18 mouse cellular contexts compared by ENCODE assay signal in the genomic region with DNA sequence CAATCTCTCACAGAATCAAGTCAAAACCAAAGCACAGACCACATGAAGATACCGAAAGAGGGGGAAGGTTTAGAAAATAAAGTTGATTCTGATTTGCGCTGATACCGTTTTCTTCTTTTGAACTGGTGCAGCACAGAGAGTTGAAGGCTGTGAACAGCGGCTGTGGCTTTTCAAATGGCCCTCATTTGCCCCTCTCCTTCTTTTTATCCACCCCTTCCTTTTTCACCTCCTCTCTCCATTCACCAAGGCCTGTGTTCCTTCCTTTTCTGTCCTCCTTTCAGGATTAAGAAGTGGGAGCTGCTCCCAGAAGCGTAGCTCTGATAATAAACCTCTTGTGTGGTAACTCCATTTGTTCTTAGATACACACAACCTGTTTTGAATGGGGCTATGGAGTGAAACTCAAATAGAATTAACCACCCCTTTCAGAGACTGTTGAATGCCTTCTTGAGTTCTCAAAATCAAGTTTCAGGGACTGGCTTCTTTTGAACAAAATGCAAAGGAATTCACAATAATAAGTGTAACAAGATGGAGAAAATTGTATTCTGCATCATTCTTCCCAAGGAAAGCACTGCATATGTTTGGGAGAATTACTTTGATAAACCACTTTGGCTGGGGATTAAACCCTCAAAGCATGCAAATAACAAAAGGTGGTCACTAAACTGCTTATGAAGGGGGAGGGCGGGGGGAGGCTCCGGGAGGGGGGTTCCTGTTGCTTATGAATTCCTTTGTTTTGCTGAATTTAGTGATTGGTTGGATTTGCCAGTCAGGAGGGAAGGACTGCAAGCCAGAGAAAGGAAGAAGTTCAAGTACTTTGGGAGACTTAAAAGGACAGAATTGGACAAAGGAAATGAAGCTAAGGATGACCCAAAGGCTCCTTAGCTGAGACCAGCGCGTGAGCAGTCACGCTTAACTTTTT.
DNase-seq lines count a peak whose midpoint lies in the region; ATAC-seq and TF ChIP-seq lines count a peak whose summit lies in the region.
"Had no signal": no experiment of that assay in that cellular context is flagged by ENCODE, and none has a peak within 500 bp of the region (broad histone marks: within the 10 kb centered on the region; RNA-seq: fewer than 3 reads in every experiment).

No protein-coding gene starts in this region.

- no peak overlapping the region for H3K4me3 ChIP-seq in lung, embryonic 14.5 days (ENCODE audit: low read depth, low read length)
- H3K4me3 ChIP-seq in hindbrain, embryonic 16.5 days (ENCODE audit: low read length), result no peak overlapping the region
- H3K4me3 ChIP-seq in midbrain, embryonic 16.5 days (ENCODE audit: low read depth, low read length), result no peak overlapping the region
- H3K4me3 ChIP-seq: heart, adult 2 months; hindbrain, embryonic 15.5 days; limb, embryonic 15.5 days had no signal

- 60% methylated on average over 10 of the region's 10 CpGs for WGBS in lung, embryonic 14.5 days
- WGBS in hindbrain, embryonic 16.5 days, result 41% methylated on average over 10 of the region's 10 CpGs
- 12% methylated on average over 10 of the region's 10 CpGs for WGBS in midbrain, embryonic 16.5 days

- 0 out of 2 replicates have a peak overlapping the region, but pooled peaks have one; percentile 15 for H3K27ac ChIP-seq in lung, embryonic 14.5 days (ENCODE audit: low read depth)
- H3K27ac ChIP-seq in hindbrain, embryonic 16.5 days (ENCODE audit: low read depth, low read length), result no peak overlapping the region
- H3K27ac ChIP-seq in midbrain, embryonic 16.5 days (ENCODE audit: low read length), result no peak overlapping the region
- H3K27ac ChIP-seq: heart, adult 2 months; hindbrain, embryonic 15.5 days; limb, embryonic 15.5 days had no signal

- H3K9ac ChIP-seq in lung, embryonic 14.5 days, result no peak overlapping the region
- H3K9ac ChIP-seq in hindbrain, embryonic 16.5 days (ENCODE audit: low read depth, low read length), result no peak overlapping the region
- no peak overlapping the region for H3K9ac ChIP-seq in midbrain, embryonic 16.5 days (ENCODE audit: low read depth, low read length)
- H3K9ac ChIP-seq: hindbrain, embryonic 15.5 days; limb, embryonic 15.5 days had no signal

- DNase-seq in lung, embryonic 14.5 days, result peak; percentile 4
- DNase-seq in lung, postnatal 25 days (ENCODE audit: low spot score), result no peak
- peak; percentile 22 for DNase-seq in embryo, embryonic 9.5 days (ENCODE audit: extremely low spot score)
- DNase-seq in frontal cortex, adult 2 months (ENCODE audit: extremely low spot score in 1 of 2, low spot score in 1 of 2), result no peak
- no peak for DNase-seq in cerebellum, adult 11-12 months
- DNase-seq: adrenal gland, adult 8-10 months; B cell, adult 2 months; cerebellum, adult 18-20 months; gastrocnemius, postnatal 14 days; heart, adult 2 months; kidney, adult 11 months; kidney, postnatal 36 days; right cerebral cortex, postnatal 25 days; thymus, postnatal 36 days had no signal

- H3K36me3 ChIP-seq in lung, embryonic 14.5 days (ENCODE audit: insufficient read depth), result no peaks in the 10 kb centered on the region
- H3K36me3 ChIP-seq in hindbrain, embryonic 16.5 days (ENCODE audit: control insufficient read depth, insufficient read depth, low read length), result no peaks in the 10 kb centered on the region
- H3K36me3 ChIP-seq in midbrain, embryonic 16.5 days (ENCODE audit: control insufficient read depth, insufficient read depth, low read length), result no peaks in the 10 kb centered on the region
- H3K36me3 ChIP-seq: hindbrain, embryonic 15.5 days; limb, embryonic 15.5 days had no signal

- ATAC-seq in lung, embryonic 14.5 days (ENCODE audit: insufficient read depth), result no peak
- ATAC-seq in hindbrain, embryonic 16.5 days, result peak; percentile 60; the same call in 1 of the 2 replicates
- peak; percentile 84 for ATAC-seq in midbrain, embryonic 16.5 days

- H3K4me2 ChIP-seq in lung, embryonic 14.5 days, result no peak overlapping the region
- no peak overlapping the region for H3K4me2 ChIP-seq in hindbrain, embryonic 16.5 days (ENCODE audit: low read length)
- no peak overlapping the region for H3K4me2 ChIP-seq in midbrain, embryonic 16.5 days (ENCODE audit: low read length)
- H3K4me2 ChIP-seq: hindbrain, embryonic 15.5 days; limb, embryonic 15.5 days had no signal

- H3K4me1 ChIP-seq in lung, embryonic 14.5 days (ENCODE audit: insufficient read depth), result no peaks in the 10 kb centered on the region
- no peaks in the 10 kb centered on the region; the same call in 1 of the 2 replicates for H3K4me1 ChIP-seq in hindbrain, embryonic 16.5 days (ENCODE audit: control insufficient read depth, insufficient read depth, low read depth, low read length)
- 0 out of 2 replicates have a peak, but pooled peaks cover 2% of the 10 kb centered on the region for H3K4me1 ChIP-seq in midbrain, embryonic 16.5 days (ENCODE audit: control insufficient read depth, insufficient read depth, low read length)
- H3K4me1 ChIP-seq: hindbrain, embryonic 15.5 days; limb, embryonic 15.5 days had no signal

- no peak for TF ChIP-seq CTCF in lung, embryonic 14.5 days (IDR thresholded peaks at IDR 0.05; ENCODE audit: low read depth)

- H3K9me3 ChIP-seq in lung, embryonic 14.5 days (ENCODE audit: low read depth, low read length), result no peaks in the 10 kb centered on the region
- no peaks in the 10 kb centered on the region for H3K9me3 ChIP-seq in hindbrain, embryonic 16.5 days (ENCODE audit: control insufficient read depth, low read length)
- no peaks in the 10 kb centered on the region for H3K9me3 ChIP-seq in midbrain, embryonic 16.5 days (replicated peaks; ENCODE audit: control insufficient read depth, low read length, poor library complexity, severe bottlenecking)
- H3K9me3 ChIP-seq: hindbrain, embryonic 15.5 days; limb, embryonic 15.5 days had no signal

- H3K27me3 ChIP-seq in lung, embryonic 14.5 days (ENCODE audit: insufficient read depth, low read length), result no peaks in the 10 kb centered on the region
- H3K27me3 ChIP-seq in hindbrain, embryonic 16.5 days (replicated peaks; ENCODE audit: control insufficient read depth, insufficient read depth, low read length), result no peaks in the 10 kb centered on the region
- no peaks in the 10 kb centered on the region; the same call in none of the 2 replicates for H3K27me3 ChIP-seq in midbrain, embryonic 16.5 days (ENCODE audit: control insufficient read depth, insufficient read depth, low read depth, low read length)
- H3K27me3 ChIP-seq: hindbrain, embryonic 15.5 days; limb, embryonic 15.5 days had no signal

Comparison
In these comparisons a context has a peak if more than half of its experiments do, and no peak if none do; other contexts are left out.
1. DNase-seq: peak in lung, embryonic 14.5 days (single experiment) and embryo, embryonic 9.5 days (single experiment); none in lung, postnatal 25 days (single experiment), frontal cortex, adult 2 months (0 of 2) and cerebellum, adult 11-12 months (single experiment).